Mouse (Mus musculus) limb, embryonic 15.5 days (tissue): ENCODE measurements around the gene Dph1. TPM values are rescaled to one million over a fixed set of nuclear protein-coding genes. Genes with fewer than 3 reads are reported as not detected.

Source experiments
- ATAC-seq: fragments of 200-750 bp; cut with Nextera tagmentation; 2 replicates; pipeline ENCODE4 v1.8.0; 2017; ENCODE audit warnings: low read depth, moderate TSS enrichment; ENCODE audit not compliant: insufficient number of reproducible peaks, low FRiP score, low TSS enrichment
- H3K27ac ChIP-seq: fragments of 300-500 bp; sonication (generic); 2 replicates; pipeline ENCODE4 v1.5.1; 2015; ENCODE audit warnings: moderate library complexity, mild to moderate bottlenecking, inconsistent platforms
- H3K27me3 ChIP-seq: fragments of 300-500 bp; sonication (generic); 2 replicates; pipeline ENCODE4 v1.6.1; 2015; ENCODE audit warnings: inconsistent platforms
- H3K36me3 ChIP-seq: fragments of 300-500 bp; sonication (generic); 2 replicates; pipeline ENCODE4 v1.6.1; 2015; ENCODE audit warnings: inconsistent platforms
- H3K4me1 ChIP-seq: fragments of 300-500 bp; sonication (generic); 2 replicates; pipeline ENCODE4 v1.6.1; 2015; ENCODE audit warnings: inconsistent platforms
- H3K4me2 ChIP-seq: fragments of 300-500 bp; sonication (generic); 2 replicates; pipeline ENCODE4 v1.6.1; 2015; ENCODE audit warnings: mild to moderate bottlenecking, inconsistent platforms
- H3K4me3 ChIP-seq: fragments of 300-500 bp; sonication (generic); 2 replicates; pipeline ENCODE4 v1.5.1; 2015; ENCODE audit warnings: mild to moderate bottlenecking, inconsistent platforms
- H3K9ac ChIP-seq: fragments of 300-500 bp; sonication (generic); 2 replicates; pipeline ENCODE4 v1.6.1; 2015; ENCODE audit warnings: inconsistent platforms
- H3K9me3 ChIP-seq: fragments of 300-500 bp; sonication (generic); 2 replicates; pipeline ENCODE4 v1.6.1; 2016; ENCODE audit warnings: inconsistent platforms
- WGBS: fragments of 180-500 bp; shearing (Covaris S2); methylation state at CpG from one replicate; pipeline ENCODE4 v1.1.7; 2015; 5-methylcytosine and 5-hydroxymethylcytosine counted together
- microRNA counts: library from miRNA; unstranded; fragments of <30 nt; microRNA quantifications from one replicate; lab custom pipeline; 2016
- microRNA-seq: library from miRNA; unstranded; fragments of <30 nt; microRNA quantifications from one replicate; pipeline ENCODE4, GENCODE M21; 2016
- polyA plus RNA-seq: library from polyadenylated mRNA; unstranded; fragments of >200 nt; fragmentation: Nextera tagmentation; extraction: Ambion mirVana; gene quantifications from 2 replicates; pipeline ENCODE4 v1.2.1, GENCODE M21; 2015

Dph1 gene
- polyA plus RNA-seq, 1 experiment from 2014 or later, result 21.1 TPM

DNA sequence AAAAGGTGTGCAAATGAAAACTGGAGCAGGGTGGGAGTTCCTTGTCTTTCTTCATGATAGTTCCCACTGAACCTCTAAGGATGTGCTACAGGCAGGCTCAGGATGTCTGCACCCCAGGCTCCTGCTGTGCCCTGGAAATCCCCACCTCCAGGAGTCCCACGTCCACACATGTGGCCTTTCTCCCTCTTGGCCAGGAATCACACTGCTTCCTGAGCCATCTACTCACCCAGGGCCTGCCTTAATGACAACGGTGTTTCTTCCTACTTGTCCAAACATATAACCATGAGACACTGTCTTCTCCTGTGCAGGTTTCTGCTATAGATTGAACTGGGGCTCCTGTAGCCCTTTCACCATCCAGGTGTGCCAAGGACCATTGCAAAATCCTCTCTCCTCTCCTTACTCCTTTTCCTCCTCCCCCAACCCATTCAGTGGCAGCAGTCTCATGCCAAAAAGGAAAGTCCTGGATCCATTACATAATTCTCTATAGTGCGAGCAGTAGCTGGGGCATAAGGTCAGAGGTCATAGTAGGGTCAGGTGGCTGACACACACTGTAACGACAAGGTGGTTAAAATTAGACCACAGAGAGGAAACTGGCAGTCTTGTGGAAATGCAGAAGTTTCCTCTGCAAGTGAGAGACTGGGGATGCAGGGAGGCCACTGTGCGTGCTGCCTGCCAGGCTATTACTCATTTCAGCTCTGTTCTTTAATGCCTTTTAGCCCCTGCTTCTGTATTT, 54.2 kb downstream of the Dph1 start:
- H3K36me3 ChIP-seq, result no peaks in the 10 kb centered on the region
- no peak for ATAC-seq
- H3K4me3 ChIP-seq, result no peak overlapping the region
- 29% methylated on average over 5 of the region's 5 CpGs for WGBS
- no peak overlapping the region for H3K4me2 ChIP-seq
- H3K27me3 ChIP-seq, result no peaks in the 10 kb centered on the region
- H3K9ac ChIP-seq, result no peak overlapping the region
- no peaks in the 10 kb centered on the region for H3K9me3 ChIP-seq
- H3K4me1 ChIP-seq, result peaks cover 89% of the 10 kb centered on the region
- no peak overlapping the region for H3K27ac ChIP-seq

DNA sequence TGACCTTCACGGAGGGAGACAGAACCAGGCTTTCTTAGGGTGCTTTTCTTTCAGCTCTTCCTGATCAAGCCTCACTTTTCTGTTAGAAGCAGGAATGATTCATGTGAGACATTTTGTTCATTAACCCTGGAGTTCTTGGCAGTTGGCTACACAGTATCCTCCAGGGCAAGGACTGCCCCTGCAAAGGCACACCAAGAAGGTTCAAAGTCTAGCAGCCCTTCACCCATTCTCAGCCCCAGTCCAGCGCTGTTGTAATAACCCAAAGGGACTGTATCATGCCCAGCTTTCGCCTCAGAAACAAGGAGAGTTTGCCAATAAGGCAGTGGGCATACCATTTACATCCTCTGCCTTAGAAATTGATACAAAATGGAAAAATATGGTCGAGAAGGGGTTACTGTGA, 55.7 kb downstream of the Dph1 start:
- Histone ChIP-seq H3K4me3 (no peak overlapping the region), H3K4me2 (no peak overlapping the region), H3K9ac (no peak overlapping the region), H3K9me3 (no peaks in the 10 kb centered on the region), H3K27ac (peak overlapping the region; percentile 72; the same call in 1 of the 2 replicates), H3K27me3 (no peaks in the 10 kb centered on the region), H3K4me1 (peaks cover 76% of the 10 kb centered on the region), H3K36me3 (no peaks in the 10 kb centered on the region)
- ATAC-seq, result no peak
- 85% methylated on average over 4 of the region's 4 CpGs for WGBS

- Histone ChIP-seq H3K4me3 (no peak overlapping the region), H3K4me1 (peaks cover 70% of the 10 kb centered on the region), H3K27me3 (no peaks in the 10 kb centered on the region), H3K9ac (no peak overlapping the region), H3K36me3 (no peaks in the 10 kb centered on the region), H3K4me2 (no peak overlapping the region), H3K27ac (peak overlapping the region; percentile 72), H3K9me3 (no peaks in the 10 kb centered on the region)
- 18% methylated on average over 5 of the region's 5 CpGs for WGBS
- no peak for ATAC-seq
Observed at GRCm38 (mm10) chr11:75134485-75135068, 56.5 kb downstream of the Dph1 start.

DNA sequence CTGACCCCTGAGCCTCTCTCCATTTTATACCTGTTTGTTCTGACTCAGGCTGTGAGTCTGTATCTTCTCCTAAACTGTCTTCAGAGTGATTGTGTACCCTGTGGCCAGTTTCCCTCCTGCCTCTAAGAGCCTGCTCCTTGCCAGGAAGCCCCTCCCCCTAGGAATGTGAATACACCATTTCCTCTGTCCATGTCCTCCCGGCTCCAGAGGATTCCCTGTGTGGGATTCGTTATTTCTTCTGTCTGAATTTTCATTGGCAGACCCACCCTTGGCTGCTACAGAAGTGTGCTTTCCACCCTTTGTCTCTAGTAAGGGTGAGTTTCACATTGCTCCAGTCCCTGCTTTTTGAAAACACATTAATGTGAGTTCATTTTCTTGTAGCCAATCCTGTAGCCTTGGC, 57.1 kb downstream of the Dph1 start:
- Histone ChIP-seq H3K36me3 (no peaks in the 10 kb centered on the region), H3K27ac (peak overlapping the region; percentile 72), H3K4me3 (no peak overlapping the region), H3K9me3 (no peaks in the 10 kb centered on the region), H3K27me3 (no peaks in the 10 kb centered on the region), H3K4me1 (peaks cover 64% of the 10 kb centered on the region), H3K9ac (no peak overlapping the region), H3K4me2 (no peak overlapping the region; the same call in 1 of the 2 replicates)
- 3% methylated on average over 2 of the region's 2 CpGs for WGBS
- no peak for ATAC-seq

DNA sequence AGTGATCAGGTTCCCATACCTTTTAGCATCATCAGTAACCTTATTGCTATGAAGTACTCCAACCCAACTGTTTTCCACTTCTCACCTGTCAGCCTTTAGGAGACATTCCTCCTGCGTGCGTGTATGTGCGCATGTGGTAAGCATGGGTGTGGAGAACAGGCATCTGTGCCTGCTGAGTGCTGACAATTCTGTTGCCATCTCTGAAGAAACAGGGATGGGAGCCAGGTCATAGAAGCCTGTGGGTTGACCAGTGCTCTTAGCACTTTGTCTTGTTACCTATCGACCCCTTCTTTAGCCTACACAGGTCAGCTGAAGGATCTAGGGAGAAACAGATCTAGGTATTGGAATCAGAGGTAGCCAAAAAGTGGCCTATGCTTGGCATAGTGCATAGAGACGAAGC, 57.6 kb downstream of the Dph1 start:
- no peaks in the 10 kb centered on the region for H3K9me3 ChIP-seq
- H3K4me2 ChIP-seq, result no peak overlapping the region
- no peak for ATAC-seq
- WGBS, result 87% methylated on average over 5 of the region's 5 CpGs
- H3K4me1 ChIP-seq, result peaks cover 58% of the 10 kb centered on the region
- no peaks in the 10 kb centered on the region for H3K27me3 ChIP-seq
- no peak overlapping the region for H3K9ac ChIP-seq
- no peaks in the 10 kb centered on the region for H3K36me3 ChIP-seq
- H3K4me3 ChIP-seq, result no peak overlapping the region
- H3K27ac ChIP-seq, result peak overlapping the region; percentile 72

- peak; percentile 30; the same call in 1 of the 2 replicates for ATAC-seq
- H3K27me3 ChIP-seq, result no peaks in the 10 kb centered on the region
- H3K4me3 ChIP-seq, result no peak overlapping the region
- 45% methylated on average over 5 of the region's 5 CpGs for WGBS
- no peaks in the 10 kb centered on the region for H3K36me3 ChIP-seq
- H3K4me2 ChIP-seq, result no peak overlapping the region
- no peaks in the 10 kb centered on the region for H3K9me3 ChIP-seq
- H3K9ac ChIP-seq, result no peak overlapping the region
- peaks cover 48% of the 10 kb centered on the region for H3K4me1 ChIP-seq
- H3K27ac ChIP-seq, result peak overlapping the region; percentile 72; the same call in 1 of the 2 replicates
Observed at GRCm38 (mm10) chr11:75132278-75132677, 58.8 kb downstream of the Dph1 start.

DNA sequence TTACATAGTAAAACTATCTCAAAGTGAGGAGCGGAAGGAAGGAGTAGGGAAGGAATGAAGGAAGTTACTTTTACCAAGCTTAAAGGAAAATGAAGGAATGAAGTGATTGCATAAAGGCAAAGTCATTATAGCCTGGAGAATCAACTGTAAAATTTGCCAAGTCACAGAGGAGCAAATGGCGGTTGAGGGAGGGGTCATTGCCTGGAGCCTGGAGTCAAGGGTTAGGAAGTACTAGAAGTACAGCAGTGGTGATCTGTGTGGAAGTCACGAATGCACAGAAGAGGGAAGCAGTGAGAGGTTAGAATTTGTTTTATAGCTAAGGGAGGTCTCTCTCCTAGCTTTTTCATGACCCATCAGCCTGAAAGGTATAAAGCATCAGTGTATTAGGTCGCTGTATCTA, 59.7 kb downstream of the Dph1 start:
- no peaks in the 10 kb centered on the region for H3K9me3 ChIP-seq
- H3K9ac ChIP-seq, result no peak overlapping the region
- H3K27ac ChIP-seq, result no peak overlapping the region
- H3K4me3 ChIP-seq, result no peak overlapping the region
- 74% methylated on average over 4 of the region's 4 CpGs for WGBS
- no peaks in the 10 kb centered on the region for H3K36me3 ChIP-seq
- no peak for ATAC-seq
- H3K4me1 ChIP-seq, result peaks cover 38% of the 10 kb centered on the region
- no peaks in the 10 kb centered on the region for H3K27me3 ChIP-seq
- H3K4me2 ChIP-seq, result no peak overlapping the region

DNA sequence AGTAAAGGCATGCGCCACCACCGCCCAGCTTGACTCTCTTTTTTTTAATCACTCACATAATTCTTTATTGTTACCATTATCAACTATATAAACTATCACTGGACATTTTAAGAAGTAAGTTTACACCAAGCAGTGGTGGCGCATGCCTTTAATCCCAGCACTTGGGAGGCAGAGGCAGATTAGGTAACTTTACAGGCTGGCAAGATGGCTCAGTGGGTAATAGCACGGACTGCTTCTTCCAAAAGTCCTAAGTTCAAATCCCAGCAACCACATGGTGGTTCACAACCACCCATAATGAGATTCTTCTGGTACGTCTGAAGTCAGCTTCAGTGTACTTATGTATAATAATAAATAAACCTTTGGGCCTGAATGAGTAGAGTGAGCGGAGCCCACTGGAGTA, 61.6 kb downstream of the Dph1 start:
- Histone ChIP-seq H3K27me3 (no peaks in the 10 kb centered on the region), H3K9ac (no peak overlapping the region), H3K27ac (no peak overlapping the region), H3K36me3 (no peaks in the 10 kb centered on the region), H3K4me3 (no peak overlapping the region), H3K4me1 (peaks cover 27% of the 10 kb centered on the region), H3K4me2 (no peak overlapping the region), H3K9me3 (no peaks in the 10 kb centered on the region)
- ATAC-seq, result no peak
- 95% methylated on average over 6 of the region's 6 CpGs for whole genome bisulfite sequencing

MicroRNAs encoded within 50 kb of the gene (microRNA counts, 519-probe panel; counts per million panel counts)
- 2,485 counts per million, percentile 51 among the panel's probes with 10 or more counts for microRNA mmu-miR-132 (lab: Ali Mortazavi, UCI)
- not detected for microRNA mmu-miR-212 (lab: Ali Mortazavi, UCI)

Small RNA genes within 50 kb of the gene (microRNA-seq; reads per million reads assigned to microRNA genes)
- gene Mir132, result 182 reads per million, percentile 57 among the genes with 10 or more reads in this experiment
- gene Mir212, result 14.7 reads per million, percentile 30 among the genes with 10 or more reads in this experiment

Other genes with a start within 250 kb of the Dph1 start
- 17.2 and 21.2 TPM in 2 replicates for gene Hic1, start 21.7 kb downstream of the Dph1 start, polyA plus RNA-seq
- 22.5 and 23.3 TPM in 2 replicates for gene Ovca2, start 12.4 kb downstream of the Dph1 start, polyA plus RNA-seq
- 4.9 and 5.8 TPM in 2 replicates for gene Rtn4rl1, start 2.5 kb upstream of the Dph1 start, polyA plus RNA-seq
- 101 and 102 TPM in 2 replicates for gene Rpa1, start 157.1 kb upstream of the Dph1 start, polyA plus RNA-seq
- 12.8 and 13.1 TPM in 2 replicates for gene Smyd4, start 157.2 kb upstream of the Dph1 start, polyA plus RNA-seq
- gene Serpinf1, start 231.5 kb upstream of the Dph1 start, polyA plus RNA-seq, result 296 and 333 TPM in 2 replicates
- 0.12 and 1.6 TPM in 2 replicates for gene Serpinf2, start 248.3 kb upstream of the Dph1 start, polyA plus RNA-seq